Mouse (Mus musculus) heart, adult 2 months (tissue): Measurements from ENCODE around the gene Kcnq1.

Experiments
- CTCF ChIP-seq: fragments of 200-600 bp; IDR thresholded peaks from 2 replicates; pipeline ENCODE4 v1.8.1; 2022; ENCODE audit warnings: antibody characterized with exemption, mild to moderate bottlenecking, moderate library complexity
- EP300 ChIP-seq: fragments of 200-500 bp; IDR thresholded peaks from 2 replicates; pipeline ENCODE4 v1.6.1; 2011; ENCODE audit warnings: low read depth, low read length, control low read depth; ENCODE audit not compliant: insufficient read depth
- POLR2A ChIP-seq: fragments of 200-500 bp; IDR thresholded peaks from 2 replicates; pipeline ENCODE4 v1.6.1; 2011; ENCODE audit warnings: mild to moderate bottlenecking, low read depth, low read length, control low read depth; ENCODE audit not compliant: insufficient read depth

- TF ChIP-seq CTCF = no peak
- TF ChIP-seq POLR2A = no peak
- no peak for TF ChIP-seq EP300
Measured at GRCm38 (mm10) chr7:143399756-143400155, 293.6 kb downstream of the Kcnq1 start.
